Mouse (Mus musculus) gastrocnemius, postnatal 25 days (tissue): Measurements from ENCODE around the gene Slc12a7. TPM values are rescaled to one million over a fixed set of nuclear protein-coding genes. Genes with fewer than 3 reads are reported as not detected.

Experiments used
- DNase-seq: peaks from one replicate; pipeline ENCODE4 v3.0.0; 2022
- total RNA-seq, 2 experiments: library from RNA; stranded (reverse); gene quantifications; 1 replicate in 1 of 2; 2 replicates in 1 of 2; pipeline ENCODE4 v1.2.3; 2021

Slc12a7 gene
- total RNA-seq, 2 experiments from 2014 or later: 3.6 to 8.0 TPM

DNA sequence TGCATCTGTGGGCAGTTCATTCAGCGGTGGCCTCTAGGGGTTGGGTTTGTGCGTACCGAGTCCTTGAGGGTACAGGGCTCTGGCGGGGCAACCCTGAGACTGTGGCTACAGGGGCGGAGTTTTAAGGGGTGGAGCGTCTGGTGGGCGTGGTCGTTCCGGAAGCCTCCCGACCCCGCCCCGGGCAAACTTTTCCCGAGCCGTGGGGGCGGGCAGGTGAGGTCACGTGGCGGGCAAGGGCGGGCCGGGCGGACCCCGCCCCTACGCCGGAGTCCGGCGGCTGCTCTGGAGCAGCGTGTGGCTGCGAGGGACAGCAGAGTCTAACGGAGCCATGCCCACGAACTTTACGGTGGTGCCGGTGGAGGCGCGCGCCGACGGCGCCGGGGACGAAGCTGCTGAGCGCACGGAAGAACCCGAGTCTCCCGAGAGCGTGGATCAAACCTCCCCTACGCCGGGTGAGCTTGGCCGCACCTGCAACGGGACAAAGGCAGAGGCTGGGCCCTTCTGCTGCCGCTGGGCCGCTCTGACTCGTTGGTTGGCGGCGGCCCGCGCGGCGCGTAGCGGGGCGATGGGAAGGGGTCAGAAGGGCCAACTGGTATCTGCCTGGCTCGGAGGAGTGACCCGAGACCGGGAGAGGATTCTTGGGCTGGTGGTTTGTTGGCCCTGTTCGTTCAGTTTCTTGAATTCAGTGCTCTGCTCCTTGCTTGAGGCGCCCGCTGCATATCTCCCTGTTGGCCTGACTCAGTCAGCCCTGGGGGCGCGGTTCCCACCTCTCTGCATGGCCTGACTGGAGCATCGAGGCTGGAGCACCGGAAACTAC, 30.8 kb downstream of the Slc12a7 start:
- peak; percentile 83 for DNase-seq

- no peak for DNase-seq
Measured at GRCm38 (mm10) chr13:73764256-73764775, 31.4 kb downstream of the Slc12a7 start.

GRCm38 (mm10) chr13:73765393-73765792, 32.5 kb downstream of the Slc12a7 start:
- DNase-seq: no peak

GRCm38 (mm10) chr13:73767224-73767623, 34.3 kb downstream of the Slc12a7 start:
- no peak for DNase-seq

DNA sequence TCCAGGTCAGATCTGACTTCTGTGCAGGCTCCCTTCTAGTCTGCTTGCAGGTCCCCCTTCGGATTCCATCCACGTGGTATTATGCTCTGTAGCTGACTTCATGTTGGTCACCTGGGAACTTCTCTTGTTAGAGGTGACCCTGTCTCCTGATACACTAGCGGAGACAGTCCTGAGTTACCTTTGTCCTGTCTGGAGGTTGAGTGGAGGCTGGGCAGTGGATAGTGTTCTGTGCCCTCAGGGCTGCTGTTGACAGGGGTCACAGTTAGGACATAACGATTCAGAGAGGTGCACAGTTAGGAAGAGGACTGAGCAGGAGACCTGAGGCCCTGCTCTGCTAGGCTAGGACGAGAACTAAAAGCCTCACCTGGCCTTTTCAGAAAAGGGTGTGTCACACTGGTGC, 34.9 kb downstream of the Slc12a7 start:
- no peak for DNase-seq

- DNase-seq: no peak
Measured at GRCm38 (mm10) chr13:73768311-73768710, 35.4 kb downstream of the Slc12a7 start.

- no peak for DNase-seq
Measured at GRCm38 (mm10) chr13:73769916-73770682, 37.2 kb downstream of the Slc12a7 start.

DNA sequence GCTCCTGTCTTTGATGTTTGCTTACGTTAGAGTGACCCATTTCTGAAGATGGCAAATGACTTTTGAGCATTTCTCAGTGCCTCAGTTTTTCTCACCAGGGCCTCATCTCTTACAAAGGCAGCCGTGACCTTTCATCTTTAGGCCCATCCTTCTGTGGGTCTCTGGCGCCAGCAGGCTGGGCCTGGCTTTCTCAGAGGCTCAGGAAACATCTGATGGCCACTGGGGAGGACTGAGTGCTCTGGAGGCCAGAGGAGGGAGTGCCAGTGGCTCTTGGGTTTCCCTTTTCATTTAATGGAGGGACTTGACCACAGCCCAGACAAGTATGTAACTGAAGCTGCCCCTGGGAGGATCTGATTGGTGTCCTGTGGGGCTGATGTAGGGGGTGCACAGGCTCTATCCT, 38.2 kb downstream of the Slc12a7 start:
- DNase-seq: no peak

DNA sequence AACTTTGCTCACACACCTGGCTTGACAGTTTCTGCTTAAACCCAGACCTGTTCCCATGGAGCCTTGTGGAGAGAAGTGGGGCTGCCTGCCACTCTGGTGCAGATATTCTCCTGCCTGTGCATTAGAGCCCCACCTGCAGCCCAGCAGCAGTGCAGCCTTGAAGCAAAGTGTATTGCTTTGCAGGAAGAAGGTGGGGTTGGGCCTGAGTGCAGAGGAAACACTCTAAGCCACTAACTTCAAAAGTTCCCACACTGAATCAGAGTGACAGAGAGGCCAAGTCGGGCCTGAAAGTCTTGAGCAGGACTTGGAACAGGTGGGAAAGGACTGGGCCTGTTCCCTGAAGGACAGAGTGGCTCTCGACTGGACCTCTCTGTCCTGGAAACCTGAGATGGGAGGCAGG, 39.8 kb downstream of the Slc12a7 start:
- DNase-seq: no peak

- DNase-seq: peak; percentile 24
Measured at GRCm38 (mm10) chr13:73773519-73774205, 40.8 kb downstream of the Slc12a7 start.

DNA sequence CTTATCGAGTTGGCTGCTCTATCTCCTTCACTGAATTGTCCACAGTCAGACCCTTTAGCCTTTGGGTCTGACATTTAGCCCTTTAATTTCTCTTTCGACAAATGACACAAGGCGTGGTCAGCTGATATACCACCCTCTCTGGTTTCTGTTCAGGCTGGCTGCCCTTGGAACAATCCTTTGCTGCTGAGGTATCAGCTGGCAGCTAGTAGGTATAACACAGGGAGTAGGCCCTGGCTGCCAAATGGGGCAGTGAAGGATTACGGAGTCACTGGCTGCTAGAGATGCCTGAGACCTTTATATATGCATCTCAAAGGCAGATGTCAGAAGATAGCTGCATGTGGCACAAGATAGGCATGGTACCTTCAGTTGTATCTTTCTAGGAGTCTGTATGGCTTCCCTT, 42.9 kb downstream of the Slc12a7 start:
- no peak for DNase-seq

DNA sequence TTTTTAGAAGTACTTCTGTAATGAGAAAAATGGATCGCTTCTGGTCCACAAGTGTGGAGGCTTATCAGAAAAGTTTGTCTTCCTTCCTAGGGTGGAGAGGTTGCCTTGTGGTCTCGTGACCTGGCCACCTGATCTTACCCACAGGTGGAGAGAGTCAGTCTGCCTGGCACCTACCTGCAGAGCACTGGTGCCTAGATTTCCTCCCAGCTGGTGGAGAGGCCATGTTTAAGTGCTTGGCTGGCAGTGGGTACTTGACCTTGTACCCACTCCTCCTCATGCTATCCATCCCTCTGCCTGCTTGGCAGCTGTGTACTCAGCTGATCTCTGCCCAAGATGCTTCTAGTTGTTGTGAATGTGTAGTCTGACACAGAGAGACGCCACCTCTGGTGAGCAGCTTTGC, 44.7 kb downstream of the Slc12a7 start:
- no peak for DNase-seq

DNA sequence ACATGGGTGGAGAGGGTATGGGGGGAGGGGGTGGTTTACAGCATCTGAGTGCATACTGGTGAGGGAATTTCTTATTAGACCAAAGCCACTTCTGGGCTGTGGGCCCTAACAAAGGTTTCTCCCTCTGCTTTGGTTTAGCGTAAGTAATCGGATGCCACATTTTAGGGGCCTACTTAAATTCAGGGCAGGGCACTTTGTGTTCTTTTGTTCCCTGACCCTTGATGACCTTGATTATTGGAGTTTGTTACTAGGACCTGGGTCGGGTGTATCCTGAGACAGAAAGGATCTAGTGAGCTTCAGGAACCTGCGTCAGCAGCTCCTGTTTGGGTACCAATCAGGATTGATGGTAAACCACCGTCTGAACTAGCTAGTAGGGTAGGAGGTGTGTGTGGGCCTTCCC, 49.6 kb downstream of the Slc12a7 start:
- no peak for DNase-seq

- peak; percentile 82 for DNase-seq
Measured at GRCm38 (mm10) chr13:73792176-73792575, 59.3 kb downstream of the Slc12a7 start.

DNA sequence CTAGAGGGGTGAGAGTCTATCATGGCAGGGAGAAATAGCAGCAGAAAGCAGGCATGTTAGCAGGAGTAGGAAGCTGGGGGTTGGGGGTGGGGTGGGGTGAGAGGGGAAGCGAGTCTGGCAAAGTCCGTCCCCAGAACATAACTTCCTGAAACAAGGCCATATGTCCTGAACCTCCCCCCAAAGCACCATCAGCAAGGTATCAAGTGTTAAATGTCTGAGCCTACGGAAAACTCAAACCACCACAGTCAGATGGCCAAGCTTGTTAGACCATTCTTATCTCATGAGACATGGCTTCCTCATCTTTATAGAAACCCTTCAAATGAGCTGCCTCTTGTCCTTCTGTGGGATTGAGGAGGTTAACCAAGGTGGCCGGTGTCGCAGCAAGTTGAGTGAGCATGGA, 60.3 kb downstream of the Slc12a7 start:
- DNase-seq: no peak

DNA sequence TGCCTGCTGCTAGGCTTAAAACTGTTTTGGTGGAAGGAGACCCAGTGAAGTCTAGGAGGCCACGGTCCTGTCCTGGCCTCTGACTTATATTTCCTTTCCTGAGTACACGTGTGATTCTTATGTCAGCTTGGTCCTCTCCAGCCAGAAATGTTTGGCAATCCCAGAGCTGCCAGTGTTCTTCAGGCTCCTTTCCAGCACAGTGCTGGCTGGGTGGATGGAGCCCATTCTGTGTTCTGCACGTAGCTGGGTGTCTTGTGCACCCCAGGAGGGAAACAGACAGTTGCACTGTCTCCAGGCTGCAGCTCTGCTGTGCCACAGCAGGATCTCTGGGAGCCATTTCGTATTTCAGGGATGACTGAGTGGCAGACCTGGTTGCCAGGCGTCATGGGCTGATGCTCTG, 66.2 kb downstream of the Slc12a7 start:
- no peak for DNase-seq

- peak; percentile 61 for DNase-seq
Measured at GRCm38 (mm10) chr13:73803450-73804178, 70.7 kb downstream of the Slc12a7 start.

GRCm38 (mm10) chr13:73804914-73805313, 72.0 kb downstream of the Slc12a7 start:
- DNase-seq: no peak

DNA sequence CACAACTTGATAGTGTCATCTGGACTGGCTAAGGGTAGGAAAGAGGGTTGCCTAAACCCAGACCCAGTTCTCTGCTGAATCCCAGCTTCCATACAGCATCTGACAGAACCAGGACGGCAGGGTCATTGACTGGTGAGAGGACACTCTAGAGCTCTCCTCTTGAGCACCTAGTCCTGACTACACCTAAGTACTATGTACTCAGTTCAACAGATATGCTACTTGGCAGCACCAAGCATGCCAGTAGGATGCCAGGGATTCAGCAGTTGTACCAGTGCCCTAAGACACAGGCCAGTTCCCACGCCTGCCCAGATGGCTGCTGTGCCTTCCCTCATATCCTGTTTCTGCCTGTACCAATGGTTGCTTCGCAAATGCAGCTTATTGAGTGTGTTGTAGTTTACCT, 80.0 kb downstream of the Slc12a7 start:
- DNase-seq: no peak

DNA sequence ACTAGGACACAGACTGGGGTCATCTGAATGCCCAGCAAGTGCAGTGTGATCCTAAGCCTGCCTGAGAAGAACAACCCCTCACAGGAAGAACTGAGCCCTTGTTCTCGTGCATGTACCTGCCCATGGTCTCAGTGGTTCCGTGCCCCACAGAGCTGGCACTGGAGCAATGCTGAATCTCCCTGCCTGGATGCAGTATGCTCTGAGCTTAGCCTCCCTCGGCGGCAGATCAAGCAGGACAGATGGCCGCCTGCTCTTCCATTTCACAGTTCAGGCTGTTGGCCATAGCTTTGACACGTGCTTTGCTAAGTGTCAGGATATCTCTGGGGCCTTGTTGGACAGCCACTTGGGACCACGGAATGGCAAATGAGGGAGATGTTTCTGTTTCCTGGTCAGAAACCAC, 81.3 kb downstream of the Slc12a7 start:
- no peak for DNase-seq

- DNase-seq: no peak
Measured at GRCm38 (mm10) chr13:73816338-73816737, 83.4 kb downstream of the Slc12a7 start.

GRCm38 (mm10) chr13:73818921-73819320, 86.0 kb downstream of the Slc12a7 start:
- DNase-seq: no peak
